Mouse (Mus musculus) lung, postnatal 0 days (tissue): ENCODE data around the gene Ccdc91.

Experiments
- CTCF ChIP-seq: IDR thresholded peaks from 2 replicates; pipeline ENCODE4 v1.5.1; 2016; ENCODE audit warnings: antibody characterized with exemption, mild to moderate bottlenecking
- EP300 ChIP-seq: IDR thresholded peaks from 2 replicates; pipeline ENCODE4 v1.6.1; 2016; ENCODE audit warnings: antibody characterized with exemption, mild to moderate bottlenecking, control low read depth

- TF ChIP-seq CTCF (no peak), EP300 (no peak)
These were observed 63.5 kb downstream of the Ccdc91 start for GRCm38 (mm10) chr6:147539056-147539600.
